Mouse (Mus musculus) stomach, embryonic 15.5 days (tissue): ENCODE results near the gene Cux2. TPM values are rescaled to one million over a fixed set of nuclear protein-coding genes. Genes with fewer than 3 reads are reported as not detected.
A peak's percentile ranks its signal among the peaks of the same experiment; 100 is the strongest.

Source experiments
- ATAC-seq: fragments of 200-750 bp; cut with Nextera tagmentation; 2 replicates; pipeline ENCODE4 v1.8.0; 2017; ENCODE audit warnings: low read depth, moderate number of reproducible peaks, moderate TSS enrichment; ENCODE audit not compliant: insufficient read depth, low FRiP score
- H3K27ac ChIP-seq: fragments of 300-500 bp; sonication (generic); 2 replicates; pipeline ENCODE4 v1.5.1; 2015; ENCODE audit warnings: mild to moderate bottlenecking, inconsistent platforms
- H3K27me3 ChIP-seq: fragments of 300-500 bp; sonication (generic); replicated peaks from 2 replicates; pipeline ENCODE4 v1.6.1; 2015; ENCODE audit warnings: inconsistent platforms
- H3K36me3 ChIP-seq: fragments of 300-500 bp; sonication (generic); 2 replicates; pipeline ENCODE4 v1.6.1; 2015; ENCODE audit warnings: inconsistent platforms
- H3K4me1 ChIP-seq: fragments of 300-500 bp; sonication (generic); 2 replicates; pipeline ENCODE4 v1.6.1; 2015; ENCODE audit warnings: inconsistent platforms
- H3K4me2 ChIP-seq: fragments of 300-500 bp; sonication (generic); 2 replicates; pipeline ENCODE4 v1.6.1; 2015; ENCODE audit warnings: mild to moderate bottlenecking, inconsistent platforms
- H3K4me3 ChIP-seq: fragments of 300-500 bp; sonication (generic); replicated peaks from 2 replicates; pipeline ENCODE4 v1.5.1; 2015; ENCODE audit warnings: inconsistent platforms
- H3K9ac ChIP-seq: fragments of 300-500 bp; sonication (generic); 2 replicates; pipeline ENCODE4 v1.6.1; 2015; ENCODE audit warnings: inconsistent platforms
- H3K9me3 ChIP-seq: fragments of 300-500 bp; sonication (generic); 2 replicates; pipeline ENCODE4 v1.6.1; 2016; ENCODE audit warnings: inconsistent platforms
- WGBS: fragments of 180-500 bp; shearing (Covaris S2); methylation state at CpG from one replicate; pipeline ENCODE4 v1.1.7; 2015; 5-methylcytosine and 5-hydroxymethylcytosine counted together
- polyA plus RNA-seq: library from polyadenylated mRNA; unstranded; fragments of >200 nt; fragmentation: Nextera tagmentation; extraction: Ambion mirVana; gene quantifications from 2 replicates; pipeline ENCODE4 v1.2.1, GENCODE M21; 2015

The Cux2 gene
- polyA plus RNA-seq, 1 experiment from 2014 or later = 6.2 TPM

- no peaks in the 10 kb centered on the region for H3K36me3 ChIP-seq
- no peak for ATAC-seq
- H3K27ac ChIP-seq = no peak overlapping the region
- H3K4me1 ChIP-seq = no peaks in the 10 kb centered on the region
- no peak overlapping the region for H3K4me2 ChIP-seq
- no peaks in the 10 kb centered on the region for H3K27me3 ChIP-seq
- no peak overlapping the region for H3K9ac ChIP-seq
- H3K9me3 ChIP-seq = no peaks in the 10 kb centered on the region
- H3K4me3 ChIP-seq = no peak overlapping the region
- WGBS = 80% methylated on average over 12 of the region's 12 CpGs
These were observed 173.0 kb downstream of the Cux2 start for GRCm38 (mm10) chr5:121876901-121877300.

GRCm38 (mm10) chr5:121875041-121875440 lies 174.9 kb downstream of the Cux2 start:
- Histone ChIP-seq H3K4me2 (no peak overlapping the region), H3K9ac (no peak overlapping the region), H3K4me3 (no peak overlapping the region), H3K27ac (no peak overlapping the region), H3K4me1 (no peaks in the 10 kb centered on the region), H3K27me3 (no peaks in the 10 kb centered on the region), H3K36me3 (no peaks in the 10 kb centered on the region), H3K9me3 (no peaks in the 10 kb centered on the region)
- WGBS = 91% methylated on average over 12 of the region's 12 CpGs
- no peak for ATAC-seq

GRCm38 (mm10) chr5:121872158-121872557 lies 177.7 kb downstream of the Cux2 start:
- Histone ChIP-seq H3K36me3 (no peaks in the 10 kb centered on the region), H3K27me3 (no peaks in the 10 kb centered on the region), H3K9ac (no peak overlapping the region), H3K9me3 (no peaks in the 10 kb centered on the region), H3K27ac (no peak overlapping the region), H3K4me1 (no peaks in the 10 kb centered on the region), H3K4me2 (no peak overlapping the region), H3K4me3 (no peak overlapping the region)
- 13% methylated on average over 4 of the region's 4 CpGs for WGBS
- 0 out of 2 replicates have a peak, but pooled peaks have one; percentile 50 for ATAC-seq

GRCm38 (mm10) chr5:121871515-121872030 lies 178.3 kb downstream of the Cux2 start:
- Histone ChIP-seq H3K4me2 (no peak overlapping the region), H3K27me3 (no peaks in the 10 kb centered on the region), H3K4me1 (no peaks in the 10 kb centered on the region), H3K27ac (no peak overlapping the region), H3K9me3 (no peaks in the 10 kb centered on the region), H3K4me3 (no peak overlapping the region), H3K9ac (no peak overlapping the region), H3K36me3 (no peaks in the 10 kb centered on the region)
- ATAC-seq = no peak
- 85% methylated on average over 13 of the region's 13 CpGs for WGBS

- no peak overlapping the region for H3K4me3 ChIP-seq
- no peak overlapping the region for H3K27ac ChIP-seq
- 72% methylated on average over 6 of the region's 6 CpGs for WGBS
- no peak for ATAC-seq
- H3K4me1 ChIP-seq = no peaks in the 10 kb centered on the region
- no peaks in the 10 kb centered on the region for H3K27me3 ChIP-seq
- H3K36me3 ChIP-seq = no peaks in the 10 kb centered on the region
- H3K9ac ChIP-seq = no peak overlapping the region
- no peaks in the 10 kb centered on the region for H3K9me3 ChIP-seq
- no peak overlapping the region for H3K4me2 ChIP-seq
These were observed 179.1 kb downstream of the Cux2 start for GRCm38 (mm10) chr5:121870832-121871231.

GRCm38 (mm10) chr5:121867963-121868362 lies 181.9 kb downstream of the Cux2 start:
- Histone ChIP-seq H3K36me3 (no peaks in the 10 kb centered on the region), H3K9ac (no peak overlapping the region), H3K4me3 (no peak overlapping the region), H3K4me2 (no peak overlapping the region), H3K9me3 (no peaks in the 10 kb centered on the region), H3K4me1 (no peaks in the 10 kb centered on the region), H3K27ac (no peak overlapping the region), H3K27me3 (no peaks in the 10 kb centered on the region)
- WGBS = 57% methylated on average over 5 of the region's 5 CpGs
- no peak for ATAC-seq

GRCm38 (mm10) chr5:121864330-121864729 lies 185.6 kb downstream of the Cux2 start:
- Histone ChIP-seq H3K4me2 (peak overlapping the region; percentile 42), H3K9me3 (no peaks in the 10 kb centered on the region), H3K27ac (no peak overlapping the region), H3K9ac (no peak overlapping the region), H3K4me3 (no peak overlapping the region), H3K27me3 (no peaks in the 10 kb centered on the region), H3K4me1 (no peaks in the 10 kb centered on the region), H3K36me3 (no peaks in the 10 kb centered on the region)
- ATAC-seq = no peak
- WGBS = 14% methylated on average over 8 of the region's 11 CpGs

- Histone ChIP-seq H3K4me1 (no peaks in the 10 kb centered on the region), H3K27ac (no peak overlapping the region), H3K36me3 (no peaks in the 10 kb centered on the region), H3K9me3 (no peaks in the 10 kb centered on the region), H3K4me3 (no peak overlapping the region), H3K27me3 (no peaks in the 10 kb centered on the region), H3K4me2 (no peak overlapping the region), H3K9ac (no peak overlapping the region)
- WGBS = 39% methylated on average over 5 of the region's 5 CpGs
- ATAC-seq = no peak
These were observed 187.9 kb downstream of the Cux2 start for GRCm38 (mm10) chr5:121861964-121862363.

GRCm38 (mm10) chr5:121858427-121858826 lies 191.5 kb downstream of the Cux2 start:
- H3K4me3 ChIP-seq = no peak overlapping the region
- peaks cover 7% of the 10 kb centered on the region for H3K4me1 ChIP-seq
- no peaks in the 10 kb centered on the region for H3K9me3 ChIP-seq
- H3K27ac ChIP-seq = no peak overlapping the region
- 77% methylated on average over 12 of the region's 12 CpGs for WGBS
- H3K4me2 ChIP-seq = no peak overlapping the region
- H3K27me3 ChIP-seq = no peaks in the 10 kb centered on the region
- no peak for ATAC-seq
- H3K36me3 ChIP-seq = 0 out of 2 replicates have a peak, but pooled peaks cover 4% of the 10 kb centered on the region
- H3K9ac ChIP-seq = no peak overlapping the region

- Histone ChIP-seq H3K4me3 (no peak overlapping the region), H3K9ac (no peak overlapping the region), H3K4me2 (no peak overlapping the region), H3K27ac (no peak overlapping the region), H3K9me3 (no peaks in the 10 kb centered on the region), H3K27me3 (no peaks in the 10 kb centered on the region), H3K36me3 (peaks cover 19% of the 10 kb centered on the region), H3K4me1 (peaks cover 8% of the 10 kb centered on the region)
- ATAC-seq = no peak
- WGBS = 82% methylated on average over 11 of the region's 11 CpGs
These were observed 193.2 kb downstream of the Cux2 start for GRCm38 (mm10) chr5:121856740-121857139.

- no peaks in the 10 kb centered on the region for H3K9me3 ChIP-seq
- H3K36me3 ChIP-seq = peaks cover 19% of the 10 kb centered on the region
- H3K27me3 ChIP-seq = no peaks in the 10 kb centered on the region
- H3K4me1 ChIP-seq = peaks cover 20% of the 10 kb centered on the region
- no peak overlapping the region for H3K4me3 ChIP-seq
- H3K9ac ChIP-seq = no peak overlapping the region
- H3K4me2 ChIP-seq = no peak overlapping the region
- 70% methylated on average over 10 of the region's 10 CpGs for WGBS
- H3K27ac ChIP-seq = no peak overlapping the region
- ATAC-seq = no peak
These were observed 195.1 kb downstream of the Cux2 start for GRCm38 (mm10) chr5:121854768-121855167.

GRCm38 (mm10) chr5:121853368-121854051 lies 196.4 kb downstream of the Cux2 start:
- Histone ChIP-seq H3K4me2 (no peak overlapping the region), H3K27ac (peak overlapping the region; percentile 36; the same call in 1 of the 2 replicates), H3K4me1 (peaks cover 22% of the 10 kb centered on the region), H3K36me3 (peaks cover 19% of the 10 kb centered on the region), H3K4me3 (no peak overlapping the region), H3K9me3 (no peaks in the 10 kb centered on the region), H3K27me3 (no peaks in the 10 kb centered on the region), H3K9ac (no peak overlapping the region)
- 75% methylated on average over 9 of the region's 9 CpGs for WGBS
- peak; percentile 51 for ATAC-seq
